In the genomic region with DNA sequence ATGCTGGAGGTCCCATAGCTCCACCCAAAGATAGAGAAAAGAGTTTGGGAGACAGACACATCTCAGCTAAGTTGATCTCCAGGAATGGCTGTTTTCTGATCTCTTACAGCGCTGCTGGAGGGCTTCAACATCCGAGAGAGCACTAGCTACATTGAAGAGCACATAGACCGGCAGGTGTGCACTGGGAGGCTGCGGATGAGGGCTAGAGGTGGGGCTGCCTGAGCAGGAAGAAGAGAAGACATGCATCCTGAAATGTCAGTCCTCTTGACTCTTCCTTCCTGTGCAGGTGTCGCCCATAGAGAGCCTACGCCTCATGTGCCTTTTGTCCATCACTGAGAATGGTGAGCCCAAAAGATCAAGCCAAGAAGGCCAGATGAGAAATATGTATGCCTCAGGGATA, we compare ENCODE assay signal across 21 mouse cellular contexts.
"Had no signal": no experiment of that assay in that cellular context is flagged by ENCODE, and none has a peak within 500 bp of the region (broad histone marks: within the 10 kb centered on the region; RNA-seq: fewer than 3 reads in every experiment).

No protein-coding gene starts in this region.

- H3K4me3 ChIP-seq: intestine, embryonic 15.5 days; kidney, embryonic 15.5 days; limb, embryonic 12.5 days; limb, embryonic 15.5 days; liver, embryonic 12.5 days; megakaryocyte, embryonic 14.5 days; midbrain, embryonic 12.5 days; midbrain, embryonic 15.5 days; neural tube, embryonic 12.5 days; neural tube, embryonic 15.5 days; stomach, embryonic 15.5 days had no signal

- ATAC-seq: intestine, embryonic 15.5 days; liver, embryonic 12.5 days; midbrain, embryonic 15.5 days had no signal

- H3K27me3 ChIP-seq: intestine, embryonic 15.5 days; kidney, embryonic 15.5 days; limb, embryonic 12.5 days; limb, embryonic 15.5 days; liver, embryonic 12.5 days; megakaryocyte, embryonic 14.5 days; midbrain, embryonic 12.5 days; midbrain, embryonic 15.5 days; neural tube, embryonic 12.5 days; neural tube, embryonic 15.5 days; stomach, embryonic 15.5 days had no signal

- H3K27ac ChIP-seq: intestine, embryonic 15.5 days; kidney, embryonic 15.5 days; limb, embryonic 12.5 days; limb, embryonic 15.5 days; midbrain, embryonic 12.5 days; midbrain, embryonic 15.5 days; neural tube, embryonic 12.5 days; neural tube, embryonic 15.5 days; stomach, embryonic 15.5 days had no signal

- DNase-seq: kidney, adult 11 months; kidney, adult 8-10 months; kidney, postnatal 10 days; kidney, postnatal 36 days; layer of hippocampus, postnatal 36 days; left cerebral cortex, postnatal 4 days; lung, adult 2 months; right cerebral cortex, adult 18-20 months; right cerebral cortex, postnatal 14 days; spleen, adult 18-20 months had no signal

- H3K4me1 ChIP-seq: kidney, embryonic 15.5 days; limb, embryonic 12.5 days; limb, embryonic 15.5 days; midbrain, embryonic 12.5 days; midbrain, embryonic 15.5 days; neural tube, embryonic 12.5 days; neural tube, embryonic 15.5 days; stomach, embryonic 15.5 days had no signal
